Mouse (Mus musculus) cerebellum, adult 2 months (tissue): ENCODE measurements at regions not wholly inside any gene's neighbourhood (a gene's known extent, or its start where the extent isn't known, plus 50 kb on each side); places are given as distances from the start of the nearest gene placed in this dataset.

Experiments used
- CTCF ChIP-seq: fragments of 200-500 bp; IDR thresholded peaks from 2 replicates; pipeline ENCODE4 v1.5.1; 2011; ENCODE audit warnings: low read depth, mild to moderate bottlenecking, control low read depth, low read length, moderate library complexity, borderline replicate concordance; ENCODE audit not compliant: insufficient read depth
- POLR2A ChIP-seq: fragments of 200-500 bp; IDR thresholded peaks from 2 replicates; pipeline ENCODE4 v1.6.1; 2011; ENCODE audit warnings: low read length, control low read depth, borderline replicate concordance; ENCODE audit not compliant: insufficient read depth

DNA sequence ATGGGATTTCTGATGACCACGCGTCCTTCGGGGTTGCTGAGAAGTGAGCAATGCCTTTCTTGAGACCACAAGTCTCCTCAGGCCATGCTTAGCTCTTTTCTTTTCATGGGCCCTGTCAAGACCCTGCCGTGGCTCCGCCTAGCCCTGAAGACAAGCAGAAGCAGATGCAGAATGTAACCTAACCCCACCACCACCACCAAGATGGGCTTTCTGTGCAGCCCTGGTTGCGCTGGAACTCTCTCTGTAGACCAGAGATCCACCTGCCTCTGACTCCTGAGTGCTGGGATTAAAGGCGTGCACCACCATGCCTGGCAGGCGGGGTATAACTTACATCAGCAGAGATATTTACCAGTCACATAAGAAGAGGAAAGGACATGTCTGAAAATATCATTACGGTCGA, 199.4 kb upstream of the Mphosph6 start:
- TF ChIP-seq POLR2A (no peak), CTCF (no peak)
